Mouse (Mus musculus): Measurements from ENCODE around the gene Ap1m1. TPM values are rescaled to one million over a fixed set of nuclear protein-coding genes. Genes with fewer than 3 reads are reported as not detected.

Ap1m1 gene
- 156 and 166 TPM in 2 replicates for total RNA-seq (2017)

- peak; percentile 84 for ATAC-seq (ENCODE audit: extremely low read depth, insufficient number of reproducible peaks, low FRiP score, poor library complexity, severe bottlenecking)
Observed at GRCm38 (mm10) chr8:72239499-72240402, at the start of gene Ap1m1. TSS of gene Ap1m1 (plus strand) at chr8:72240018.

DNA sequence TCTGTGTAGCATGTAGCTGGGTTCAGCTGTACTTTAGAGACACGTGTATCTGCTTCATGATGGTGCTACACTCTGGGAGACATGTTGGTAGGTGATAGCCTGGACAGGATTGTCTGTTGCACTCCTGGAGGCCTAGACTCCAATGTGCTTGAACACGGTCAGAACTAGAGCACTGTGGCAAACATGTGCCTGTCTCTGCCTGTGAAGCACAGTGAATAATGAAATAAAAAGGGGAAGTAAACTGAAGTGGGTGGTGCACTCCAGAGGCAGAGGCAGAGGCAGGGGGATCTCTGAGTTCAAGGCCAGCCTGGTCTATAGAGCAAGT is 49.6 kb upstream of the Ap1m1 start:
- ATAC-seq (ENCODE audit: extremely low read depth, insufficient number of reproducible peaks, low FRiP score, poor library complexity, severe bottlenecking): peak; percentile 57; the same call in 1 of the 2 replicates

- no peak for ATAC-seq (ENCODE audit: extremely low read depth, insufficient number of reproducible peaks, low FRiP score, poor library complexity, severe bottlenecking)
Observed at GRCm38 (mm10) chr8:72192065-72192464, 47.8 kb upstream of the Ap1m1 start.

GRCm38 (mm10) chr8:72197997-72198396 is 41.8 kb upstream of the Ap1m1 start:
- ATAC-seq (ENCODE audit: extremely low read depth, insufficient number of reproducible peaks, low FRiP score, poor library complexity, severe bottlenecking): peak; percentile 44; the same call in 1 of the 2 replicates

GRCm38 (mm10) chr8:72208582-72208981 is 31.2 kb upstream of the Ap1m1 start:
- no peak for ATAC-seq (ENCODE audit: extremely low read depth, insufficient number of reproducible peaks, low FRiP score, poor library complexity, severe bottlenecking)

- ATAC-seq (ENCODE audit: extremely low read depth, insufficient number of reproducible peaks, low FRiP score, poor library complexity, severe bottlenecking): no peak
Observed at GRCm38 (mm10) chr8:72210222-72210621, 29.6 kb upstream of the Ap1m1 start.

- ATAC-seq (ENCODE audit: extremely low read depth, insufficient number of reproducible peaks, low FRiP score, poor library complexity, severe bottlenecking): peak; percentile 25; the same call in 1 of the 2 replicates
Observed at GRCm38 (mm10) chr8:72210710-72211109, 29.1 kb upstream of the Ap1m1 start.

DNA sequence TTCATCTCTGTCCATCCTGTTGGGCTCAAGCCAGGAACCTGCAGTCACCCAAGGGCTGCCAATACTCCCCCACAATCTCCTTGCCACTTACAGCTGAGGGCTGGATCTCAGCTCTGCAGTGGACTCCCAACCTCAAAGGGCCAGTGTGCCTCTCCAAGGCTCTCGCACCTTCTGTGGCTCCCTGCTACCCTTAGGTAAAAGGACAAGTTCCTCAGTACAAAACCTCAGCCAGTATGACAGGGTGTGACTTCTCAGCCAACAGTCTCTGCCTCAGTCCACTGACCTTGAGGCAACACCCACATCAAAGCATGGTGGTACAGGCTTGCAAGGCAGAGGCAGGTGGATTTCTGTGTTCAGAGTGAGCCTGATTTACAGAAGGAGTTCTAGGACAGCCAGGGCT is 28.0 kb upstream of the Ap1m1 start:
- no peak for ATAC-seq (ENCODE audit: extremely low read depth, insufficient number of reproducible peaks, low FRiP score, poor library complexity, severe bottlenecking)

DNA sequence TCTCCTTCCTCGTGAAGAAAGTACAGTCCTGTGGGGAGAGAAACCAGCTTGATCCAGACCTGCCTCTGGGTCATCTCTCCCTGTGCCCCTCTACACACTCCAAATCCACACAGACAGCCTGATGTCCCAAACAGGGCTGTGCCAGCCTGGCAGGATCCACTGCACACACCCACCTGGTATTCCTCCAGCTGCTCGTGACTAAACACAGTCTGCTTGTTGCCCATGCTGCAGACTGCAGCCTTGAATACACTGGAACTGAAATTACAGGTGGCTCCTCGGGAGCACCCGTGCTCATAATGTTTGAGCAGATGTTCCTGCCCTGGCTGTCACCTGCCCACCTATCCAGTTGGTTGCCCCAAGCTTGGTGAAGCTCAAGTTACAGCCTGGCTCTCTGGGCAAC is 27.1 kb upstream of the Ap1m1 start, which contains the start of gene Cib3:
Cib3 (minus strand) TSS at position 87 of the 400 bp plus-strand sequence.
- no peak for ATAC-seq (ENCODE audit: extremely low read depth, insufficient number of reproducible peaks, low FRiP score, poor library complexity, severe bottlenecking)

- no peak for ATAC-seq (ENCODE audit: extremely low read depth, insufficient number of reproducible peaks, low FRiP score, poor library complexity, severe bottlenecking)
Observed at GRCm38 (mm10) chr8:72213536-72213935, 26.3 kb upstream of the Ap1m1 start, which contains the start of gene Gm11034. TSS of gene Gm11034 (minus strand) at chr8:72213636.

GRCm38 (mm10) chr8:72215060-72215459 is 24.8 kb upstream of the Ap1m1 start:
- ATAC-seq (ENCODE audit: extremely low read depth, insufficient number of reproducible peaks, low FRiP score, poor library complexity, severe bottlenecking): peak; percentile 36; the same call in 1 of the 2 replicates

DNA sequence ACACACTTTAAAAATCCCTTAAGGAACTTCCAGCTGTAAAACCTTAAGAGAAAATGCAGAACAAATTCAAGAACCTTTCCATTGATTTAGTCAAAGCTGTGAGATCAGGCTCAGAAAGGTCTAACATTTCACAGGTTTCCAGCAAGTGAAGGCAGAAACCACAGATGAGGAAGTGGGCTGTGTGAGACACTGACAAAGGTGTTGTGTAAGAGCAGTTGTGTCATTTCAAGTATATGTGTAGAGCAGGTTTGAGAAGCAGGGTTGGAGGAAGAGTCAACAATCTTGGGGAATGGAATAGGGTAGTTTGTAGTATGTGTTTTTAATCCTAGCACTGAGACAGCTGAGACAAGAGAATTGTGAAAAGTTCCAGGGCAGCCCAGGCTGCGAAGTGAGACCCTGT is 23.9 kb upstream of the Ap1m1 start:
- ATAC-seq (ENCODE audit: extremely low read depth, insufficient number of reproducible peaks, low FRiP score, poor library complexity, severe bottlenecking): peak; percentile 62

DNA sequence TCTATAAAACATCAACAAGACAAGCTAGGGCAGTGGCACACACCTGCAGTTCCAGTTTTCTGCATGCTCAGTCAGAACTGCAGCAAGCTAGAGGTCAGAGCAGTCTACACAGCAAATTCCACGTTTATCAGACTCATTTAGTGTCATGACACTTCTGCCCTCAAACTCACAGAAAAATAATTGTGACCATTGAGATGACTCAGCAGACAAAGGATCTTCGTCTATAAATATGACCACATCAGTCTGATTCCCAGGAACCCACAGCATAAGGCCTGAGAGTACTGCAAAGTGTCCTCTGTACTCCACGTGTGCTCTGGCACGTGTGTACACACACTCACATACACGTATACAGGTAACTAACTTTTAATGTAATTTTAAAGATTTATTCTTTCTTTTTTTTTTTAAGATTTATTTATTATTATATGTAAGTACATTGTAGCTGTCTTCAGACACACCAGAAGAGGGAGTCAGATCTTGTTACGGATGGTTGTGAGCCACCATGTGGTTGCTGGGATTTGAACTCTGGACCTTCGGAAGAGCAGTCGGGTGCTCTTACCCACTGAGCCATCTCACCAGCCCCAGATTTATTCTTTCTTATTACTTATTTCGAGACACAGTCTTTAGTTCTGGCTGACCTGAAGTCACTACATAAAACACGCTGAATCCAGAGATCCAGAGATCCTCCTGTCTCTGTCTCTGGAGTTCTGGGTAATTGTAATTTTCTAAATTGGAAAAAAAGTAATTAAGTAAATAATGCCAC is 20.9 kb upstream of the Ap1m1 start:
- no peak for ATAC-seq (ENCODE audit: extremely low read depth, insufficient number of reproducible peaks, low FRiP score, poor library complexity, severe bottlenecking)

- ATAC-seq (ENCODE audit: extremely low read depth, insufficient number of reproducible peaks, low FRiP score, poor library complexity, severe bottlenecking): peak; percentile 93
Observed at GRCm38 (mm10) chr8:72219541-72220363, 20.1 kb upstream of the Ap1m1 start, which contains the start of gene Fam32a. TSS of gene Fam32a (plus strand) at chr8:72219730.

DNA sequence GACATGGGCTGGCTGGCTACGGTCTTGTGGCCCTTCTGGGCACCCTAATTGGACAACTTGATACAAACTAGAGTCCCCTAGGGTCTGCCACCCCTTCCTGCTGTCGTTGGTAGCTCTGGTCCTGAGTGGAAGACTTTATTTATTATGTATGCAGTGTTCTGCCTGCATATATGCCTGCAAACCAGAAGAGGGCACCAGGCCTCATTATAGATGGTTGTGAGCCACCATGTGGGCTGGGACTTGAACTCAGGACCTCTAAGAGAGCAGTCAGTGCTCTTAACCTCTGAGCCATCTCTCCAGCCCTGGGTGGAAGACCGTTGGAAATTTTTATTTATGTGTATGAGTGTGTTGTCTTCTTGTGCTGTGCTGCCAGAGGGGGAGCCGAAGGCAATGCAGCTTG is 19.1 kb upstream of the Ap1m1 start:
- ATAC-seq (ENCODE audit: extremely low read depth, insufficient number of reproducible peaks, low FRiP score, poor library complexity, severe bottlenecking): no peak

DNA sequence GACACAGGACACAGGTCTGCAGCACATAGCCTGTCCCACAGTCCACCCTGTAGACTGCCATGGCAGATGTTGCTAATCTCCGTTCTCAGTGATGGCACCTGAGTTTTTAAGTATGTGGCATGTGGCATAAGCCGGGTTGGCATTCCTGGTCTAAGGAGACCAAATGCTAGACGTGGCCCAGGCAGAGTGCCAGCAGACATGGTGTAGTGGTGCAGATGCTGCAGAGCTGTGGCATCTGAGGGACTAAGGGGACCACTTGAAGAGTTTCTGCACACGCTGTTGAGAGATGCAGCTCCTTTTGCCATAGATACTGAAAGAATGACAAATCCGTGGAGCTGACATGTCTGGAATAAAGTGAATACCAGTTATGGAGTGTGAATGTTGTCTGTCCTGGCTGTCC is 17.2 kb upstream of the Ap1m1 start:
- no peak for ATAC-seq (ENCODE audit: extremely low read depth, insufficient number of reproducible peaks, low FRiP score, poor library complexity, severe bottlenecking)

DNA sequence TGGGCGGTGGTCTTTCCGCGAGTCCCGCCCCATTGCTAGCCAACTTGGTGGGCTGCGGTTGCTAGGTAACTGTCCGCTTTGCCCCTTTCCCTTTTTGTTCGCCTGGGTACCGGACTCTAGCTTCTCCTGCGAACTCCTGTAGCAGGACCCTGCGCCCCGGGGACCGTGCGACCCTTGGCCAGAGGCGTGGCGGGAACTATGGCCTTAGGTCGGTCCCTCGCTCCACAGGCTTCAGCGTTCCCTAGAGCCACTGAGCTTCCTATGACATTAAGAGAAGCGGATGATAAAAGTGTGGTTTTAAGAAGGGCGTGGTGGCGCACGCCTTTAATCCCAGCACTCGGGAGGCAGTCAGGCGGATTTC is 565 bp downstream of the Ap1m1 start:
- ATAC-seq (ENCODE audit: extremely low read depth, insufficient number of reproducible peaks, low FRiP score, poor library complexity, severe bottlenecking): no peak

GRCm38 (mm10) chr8:72240951-72241350 is 1.1 kb downstream of the Ap1m1 start:
- ATAC-seq (ENCODE audit: extremely low read depth, insufficient number of reproducible peaks, low FRiP score, poor library complexity, severe bottlenecking): no peak

DNA sequence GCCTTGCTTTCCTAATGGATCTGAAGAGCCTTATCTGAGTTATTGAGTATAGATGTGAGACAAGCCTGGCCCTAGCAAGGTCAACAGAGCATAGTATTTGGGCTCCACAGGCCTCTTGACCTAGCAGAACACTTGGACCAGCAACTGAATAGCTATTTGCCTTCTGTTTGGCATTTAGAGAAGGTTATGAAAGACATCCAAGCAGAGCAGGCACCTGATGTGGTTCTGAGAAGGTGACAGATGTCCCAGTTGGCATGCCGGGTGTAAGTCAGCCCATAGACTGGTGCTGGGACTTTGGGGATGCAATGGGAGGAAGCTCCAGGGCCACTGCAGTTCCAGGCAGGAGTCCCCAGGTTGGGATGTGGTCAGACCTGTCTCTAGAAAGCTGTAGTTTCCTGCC is 2.4 kb downstream of the Ap1m1 start:
- ATAC-seq (ENCODE audit: extremely low read depth, insufficient number of reproducible peaks, low FRiP score, poor library complexity, severe bottlenecking): no peak

Data from neutrophil, adult 5-6 weeks (primary cell).